Mouse (Mus musculus): ENCODE measurements around the gene Cadps. TPM values are rescaled to one million over a fixed set of nuclear protein-coding genes. Genes with fewer than 3 reads are reported as not detected.

Gene Cadps
- total RNA-seq (2021): under 1 TPM in 1 of 2 experiments, not detected in 1; 0.05 TPM
- long read RNA-seq, experiment 1: 0 reads
- long read RNA-seq, experiment 2: 0 reads

DNA sequence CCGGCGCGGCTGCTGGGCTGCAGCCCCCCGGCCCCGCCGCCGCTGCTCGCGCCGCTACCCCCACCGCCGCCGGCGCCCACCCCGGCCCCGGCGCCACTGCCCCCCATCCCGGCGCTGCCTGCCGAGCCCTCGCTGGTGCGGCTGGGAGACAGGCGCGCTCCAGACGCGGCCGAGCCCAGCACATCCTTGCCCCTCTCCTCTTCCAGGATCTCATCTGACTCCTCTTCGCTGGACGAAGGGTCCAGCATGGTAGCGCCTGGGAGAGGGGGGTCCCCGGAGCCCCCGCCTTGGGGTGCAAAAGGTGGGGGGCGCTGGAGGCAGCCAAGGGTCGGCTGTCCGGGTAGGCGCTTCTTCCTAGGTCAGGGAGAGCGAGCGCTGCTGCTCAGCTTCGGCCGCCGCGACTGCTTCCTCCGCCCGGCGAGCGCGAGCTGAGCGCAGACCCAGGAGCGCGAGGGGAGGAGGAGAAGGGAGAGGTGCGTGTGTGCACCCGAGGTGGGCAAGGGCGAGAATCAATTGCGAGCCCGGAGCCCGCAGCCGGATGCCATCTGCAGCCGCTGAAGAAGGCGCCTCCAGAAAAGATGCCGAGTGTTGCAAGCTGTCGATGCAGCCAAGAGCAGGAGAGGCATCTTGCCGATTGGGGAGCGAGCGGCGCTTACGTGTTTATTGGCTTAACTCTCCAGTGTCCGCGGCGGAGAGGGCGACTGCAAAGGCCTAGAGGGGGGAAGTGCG lies at the start of gene Cadps:
TSS of gene Cadps (minus strand) at position 589 of the 729 bp plus-strand sequence.
- no peak for DNase-seq

GRCm38 (mm10) chr14:12869605-12870004 lies 46.7 kb upstream of the Cadps start:
- no peak for DNase-seq

DNA sequence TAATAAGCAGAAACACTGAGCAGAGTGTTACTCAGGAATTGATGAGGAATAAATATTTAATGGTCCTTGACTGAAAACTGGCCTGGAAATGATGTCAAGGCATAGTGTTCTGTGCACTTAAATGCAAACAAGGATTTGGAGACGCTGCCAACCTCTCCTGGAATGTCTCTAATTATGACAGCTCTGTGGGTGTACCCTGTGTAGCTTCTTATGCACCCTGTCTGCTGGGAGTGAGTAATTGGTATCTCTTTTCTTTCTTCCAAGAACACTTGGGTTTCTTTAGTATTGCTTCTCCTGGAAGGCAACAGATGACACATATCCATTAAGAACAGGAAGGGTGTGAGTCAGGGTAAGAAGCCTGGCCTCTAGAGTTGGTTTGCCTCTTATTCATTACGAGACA lies 42.4 kb upstream of the Cadps start:
- no peak for DNase-seq

DNA sequence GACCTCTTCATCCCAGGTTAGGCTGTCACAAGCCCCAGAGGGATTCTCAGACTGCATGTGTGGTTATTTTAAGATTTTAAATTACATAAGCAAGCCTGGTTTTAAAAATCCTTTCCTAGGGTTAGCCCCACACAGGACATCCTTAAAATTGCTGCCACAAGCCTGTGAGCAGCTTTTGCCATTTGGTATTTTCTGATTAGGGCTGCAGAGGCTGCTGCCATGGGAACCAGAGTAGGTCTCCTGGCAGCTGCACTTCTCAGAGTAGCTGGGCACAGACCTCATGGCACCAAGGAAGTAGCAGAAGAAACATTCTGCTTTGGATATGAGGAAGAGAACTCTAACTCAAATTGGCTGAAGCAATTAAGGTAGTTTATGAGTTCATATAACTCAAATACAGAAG lies 21.0 kb upstream of the Cadps start:
- no peak for DNase-seq

DNA sequence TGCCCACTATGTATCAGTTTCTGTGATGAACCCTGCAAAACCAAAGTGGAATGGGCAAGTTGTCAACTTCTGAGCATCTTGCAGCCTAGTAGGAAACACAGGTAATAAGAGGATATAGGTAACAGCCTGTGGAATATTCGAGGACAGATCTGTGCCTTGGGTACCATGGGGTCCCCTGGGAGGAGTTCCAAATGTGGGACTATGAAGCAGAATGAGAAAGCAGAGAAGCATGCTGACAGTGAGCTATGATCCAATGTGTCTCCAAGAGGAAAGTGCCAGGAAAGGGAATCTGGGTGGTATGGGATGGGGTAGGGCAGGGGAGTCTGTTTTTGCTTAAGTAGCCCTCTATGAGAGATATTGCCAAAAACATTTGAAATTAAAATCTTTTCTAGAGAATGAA lies 16.6 kb upstream of the Cadps start:
- DNase-seq: no peak

- DNase-seq: no peak
Observed at GRCm38 (mm10) chr14:12838949-12839348, 16.1 kb upstream of the Cadps start.

- DNase-seq: no peak
Observed at GRCm38 (mm10) chr14:12838323-12838722, 15.4 kb upstream of the Cadps start.

DNA sequence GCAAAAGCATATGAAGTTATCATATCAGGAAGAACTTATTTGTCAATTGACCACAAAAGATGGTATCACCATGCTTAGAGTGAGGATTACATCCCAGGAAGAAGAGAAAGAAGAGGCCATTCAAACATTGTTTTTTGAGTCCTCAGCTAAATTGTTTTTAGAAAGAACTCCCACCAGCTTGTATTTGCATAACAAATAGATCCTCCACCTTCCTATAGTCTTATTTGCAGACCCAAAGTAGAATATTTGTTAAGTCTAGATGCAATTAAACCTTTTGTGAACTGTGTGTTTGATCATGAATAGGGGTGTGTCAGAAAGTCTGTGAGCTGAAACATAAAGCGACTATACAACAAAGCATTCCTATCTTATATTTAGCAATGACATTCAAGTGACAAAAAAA lies 15.0 kb upstream of the Cadps start:
- DNase-seq: no peak

GRCm38 (mm10) chr14:12823781-12824180 lies 902 bp upstream of the Cadps start:
- no peak for DNase-seq

DNA sequence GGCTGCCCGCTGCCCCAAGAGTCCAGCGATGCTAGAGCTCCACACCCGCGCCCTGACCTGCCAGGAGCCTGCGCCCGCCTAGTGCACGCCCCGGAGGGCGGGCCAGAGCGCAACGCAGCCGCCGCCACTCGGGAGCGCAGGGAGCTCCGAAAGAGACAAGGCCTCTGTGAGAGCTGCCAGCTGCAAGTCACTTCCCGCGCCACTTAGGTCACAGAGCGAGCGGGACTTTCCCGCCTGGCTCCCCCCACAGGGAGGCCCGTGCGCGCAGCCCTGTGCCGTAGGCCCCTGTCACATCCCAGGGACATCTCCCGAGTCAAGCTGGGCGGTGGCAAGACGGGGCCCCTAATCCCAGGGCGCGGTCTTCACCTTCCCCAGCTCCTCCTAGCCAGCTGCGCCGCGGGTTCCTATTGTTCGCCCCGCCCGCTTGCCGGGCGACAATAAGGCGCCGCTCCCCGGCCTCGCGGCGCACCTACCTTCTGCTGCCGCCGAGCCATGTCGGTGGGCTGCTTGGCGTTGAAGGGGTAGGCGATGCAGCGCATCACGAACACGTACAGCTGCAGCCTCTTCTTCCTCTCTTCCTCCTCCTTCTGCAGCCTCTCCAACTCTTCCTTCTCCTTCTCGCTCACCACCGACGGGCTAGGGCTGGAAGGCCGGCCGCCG lies 918 bp downstream of the Cadps start:
- DNase-seq: no peak

DNA sequence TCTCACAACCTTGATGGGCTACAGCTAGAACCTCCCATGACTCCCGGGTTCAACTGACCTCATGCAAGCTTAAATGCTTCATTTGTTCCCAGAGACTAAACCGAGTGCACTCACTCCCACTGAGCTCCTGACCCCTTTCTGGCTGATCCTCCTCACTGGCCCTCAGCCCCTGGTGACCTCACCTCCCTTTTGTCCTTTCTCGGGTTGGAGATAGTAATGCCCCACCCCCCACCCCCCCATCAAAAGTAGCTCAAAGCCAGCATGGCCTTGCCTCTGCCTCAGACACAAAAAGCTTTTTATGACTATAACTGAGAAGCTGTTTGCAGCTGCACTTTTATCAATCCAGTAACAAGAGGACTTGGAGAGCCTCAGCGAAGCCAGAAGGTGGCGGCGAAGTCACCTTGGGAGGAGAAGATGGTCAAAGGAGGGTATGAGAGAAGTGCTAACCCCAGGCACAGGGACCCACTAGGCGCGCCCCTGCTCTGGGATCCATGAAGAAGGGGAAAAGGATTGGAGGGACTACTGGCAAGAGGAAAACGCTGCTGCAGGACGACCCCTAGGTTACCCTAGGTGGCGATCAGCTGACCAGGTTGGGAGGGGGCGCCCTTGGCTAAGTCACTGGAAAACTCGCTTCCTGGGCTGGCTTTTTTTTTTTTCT lies 1.6 kb downstream of the Cadps start:
- DNase-seq: no peak

DNA sequence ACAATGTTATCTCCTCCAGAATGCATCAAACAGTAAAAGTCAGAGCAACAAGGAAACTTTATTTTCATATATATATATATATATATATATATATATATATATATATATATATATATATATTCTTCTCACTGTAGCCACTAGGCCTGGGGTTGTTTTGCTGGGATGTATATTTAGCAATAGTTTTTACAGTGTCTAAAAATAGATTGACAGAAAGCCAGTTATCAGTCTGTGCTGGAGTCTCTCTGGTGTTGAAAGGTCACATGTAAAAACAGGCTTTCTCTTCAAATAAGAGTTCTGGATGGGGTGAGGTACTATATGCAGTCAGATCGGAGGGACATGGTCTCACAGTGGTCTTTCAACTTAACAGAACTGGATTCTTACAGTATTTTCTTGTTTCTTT lies 2.7 kb downstream of the Cadps start:
- no peak for DNase-seq

DNA sequence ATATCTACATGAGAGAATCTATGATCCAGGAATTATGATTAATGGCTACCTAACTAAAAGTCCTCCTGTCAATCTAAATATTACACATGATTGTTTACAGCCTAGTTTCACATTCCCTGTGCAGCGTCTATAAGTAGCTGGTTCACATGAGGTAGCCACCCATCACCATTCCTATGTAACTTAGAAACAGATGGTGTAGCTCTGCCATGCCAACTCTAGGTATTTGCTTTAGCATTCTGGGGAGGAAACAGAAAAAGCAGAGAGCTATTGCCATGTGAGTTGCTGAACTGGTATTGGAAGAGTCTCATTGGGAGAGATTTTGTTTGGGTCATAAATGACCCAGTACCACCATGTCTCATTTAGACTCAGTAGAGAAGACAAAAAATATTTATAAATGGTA lies 4.4 kb downstream of the Cadps start:
- no peak for DNase-seq

- DNase-seq: no peak
Observed at GRCm38 (mm10) chr14:12812072-12812471, 10.8 kb downstream of the Cadps start.

GRCm38 (mm10) chr14:12802995-12803394 lies 19.9 kb downstream of the Cadps start:
- DNase-seq: no peak

DNA sequence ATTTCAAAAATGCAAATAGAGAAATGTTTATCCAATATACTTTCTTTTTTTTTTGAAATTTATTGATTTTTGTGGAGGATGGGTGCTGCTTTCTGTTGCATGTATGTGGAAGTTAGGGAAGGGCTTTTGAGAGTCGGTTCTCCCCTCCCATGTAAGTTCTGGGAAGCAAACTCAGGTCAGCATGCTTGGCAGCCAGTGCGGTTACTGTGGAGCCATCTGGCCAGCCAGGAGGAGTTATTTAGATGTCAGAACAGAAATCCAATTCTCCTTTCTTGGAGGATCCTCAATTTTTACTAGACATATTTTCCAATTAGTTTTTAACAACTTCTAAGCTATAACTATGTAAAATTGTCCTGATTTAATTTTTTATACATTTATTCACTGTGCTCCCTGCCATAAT lies 21.8 kb downstream of the Cadps start:
- no peak for DNase-seq

- DNase-seq: no peak
Observed at GRCm38 (mm10) chr14:12798926-12799325, 24.0 kb downstream of the Cadps start.

DNA sequence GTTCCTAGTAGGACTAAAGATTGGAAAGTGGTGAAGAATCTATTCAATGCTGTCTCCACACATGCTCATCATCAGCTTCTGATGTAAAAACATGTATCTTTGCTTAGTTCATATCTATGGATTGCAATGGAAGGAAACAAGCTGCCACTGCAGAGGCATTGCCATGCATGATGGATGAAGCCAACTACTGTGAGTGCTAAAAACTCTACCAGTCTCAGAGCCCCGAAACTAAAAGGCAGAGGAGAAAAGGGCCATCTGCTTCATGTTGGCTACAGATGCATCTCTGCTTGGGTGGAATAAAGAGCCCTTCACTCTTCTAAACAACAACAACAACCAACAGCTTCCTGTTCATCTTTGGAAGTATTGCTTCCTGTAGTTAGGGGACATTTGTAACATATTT lies 38.6 kb downstream of the Cadps start:
- DNase-seq: no peak

GRCm38 (mm10) chr14:12780016-12780415 lies 42.9 kb downstream of the Cadps start:
- no peak for DNase-seq

GRCm38 (mm10) chr14:12777990-12778389 lies 44.9 kb downstream of the Cadps start:
- DNase-seq: no peak

DNA sequence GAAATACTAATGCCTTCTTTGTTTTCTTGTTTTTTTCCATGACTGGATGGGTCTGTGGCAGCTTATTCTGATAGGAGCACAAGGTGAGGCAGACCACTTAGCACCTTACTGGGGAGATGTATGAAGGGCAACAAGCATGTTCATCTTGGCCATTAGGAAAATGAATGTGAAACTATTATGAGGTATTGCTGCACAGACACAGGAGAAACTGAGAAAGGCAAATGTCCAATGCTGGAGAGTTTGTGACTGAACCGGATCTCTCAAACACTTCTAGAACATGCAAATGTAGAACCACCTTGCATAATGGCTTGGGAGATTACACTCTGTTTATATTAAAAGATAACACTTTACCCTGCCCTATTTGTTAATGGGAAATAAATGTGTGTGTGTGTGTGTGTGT lies 54.0 kb downstream of the Cadps start:
- no peak for DNase-seq

DNA sequence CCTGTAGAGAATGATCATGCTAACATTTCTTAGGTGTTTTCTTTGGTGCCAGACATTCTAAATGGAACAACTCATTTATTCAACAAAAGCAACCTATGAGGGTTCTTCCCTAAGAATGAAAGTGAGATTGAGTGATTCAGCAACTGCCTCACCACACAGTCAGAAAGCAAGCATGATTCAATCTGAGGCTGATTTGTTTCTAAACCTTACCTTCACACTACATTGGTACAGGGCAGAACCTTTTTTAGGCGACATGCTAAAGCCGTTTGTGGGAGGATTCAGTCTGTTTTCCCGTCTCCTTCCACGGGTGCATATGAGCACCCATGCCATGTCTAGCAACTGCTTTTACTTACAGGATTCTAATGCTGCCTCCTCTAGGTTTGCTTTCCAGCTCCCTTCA lies 69.6 kb downstream of the Cadps start:
- DNase-seq: no peak

DNA sequence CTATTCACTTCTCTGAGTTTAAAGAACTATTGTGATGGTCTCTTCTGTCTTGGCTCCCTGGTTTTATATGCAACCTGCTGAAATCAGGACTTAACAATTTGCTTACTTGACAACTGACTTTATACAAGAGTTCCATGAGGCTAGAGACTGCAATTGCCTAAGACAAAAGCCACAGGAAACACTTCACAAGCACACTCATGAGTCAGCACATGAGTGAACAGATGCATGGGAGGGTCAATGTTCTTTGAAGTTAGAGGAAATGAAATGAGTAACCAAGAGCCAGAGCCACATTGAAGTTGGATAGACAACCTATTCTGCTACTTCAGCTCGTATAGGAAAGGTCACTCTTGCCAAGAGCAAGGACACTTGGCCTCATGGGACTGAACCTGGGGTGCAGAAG lies 71.1 kb downstream of the Cadps start:
- no peak for DNase-seq

DNA sequence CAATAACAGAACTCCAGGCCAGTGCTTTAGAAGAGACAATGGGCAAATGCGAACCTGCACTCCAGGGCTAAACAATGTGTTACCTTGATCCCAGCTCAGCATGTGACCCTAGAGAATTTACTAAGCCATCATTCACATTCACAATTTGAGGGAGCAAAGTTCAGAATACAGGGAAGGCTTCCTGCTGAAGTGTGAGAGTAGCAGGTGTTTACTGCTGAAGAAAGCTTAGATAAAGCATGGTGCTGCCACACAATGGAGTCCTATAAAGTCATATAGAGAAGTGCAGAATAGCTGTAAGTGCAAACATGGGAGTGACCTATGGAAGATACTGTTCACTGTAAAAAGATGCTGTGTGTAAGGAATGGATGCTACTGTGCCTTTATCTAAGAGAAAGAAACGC lies 91.9 kb downstream of the Cadps start:
- no peak for DNase-seq

Measured in gastrocnemius, postnatal 25 days (tissue).